Mouse (Mus musculus) kidney, adult 18-20 months (tissue): ENCODE measurements around the gene Atp4a.
"Not testable (repeated sequence)": the region's sequence is repeated elsewhere in the genome, so short reads cannot be mapped to it uniquely, and the experiment has no call there.

Experiments used
- DNase-seq: peaks from one replicate; pipeline ENCODE4 v3.0.0; 2021

The Atp4a gene

GRCm38 (mm10) chr7:30730064-30730722, 18.2 kb downstream of the Atp4a start:
- DNase-seq = peak; percentile 18

GRCm38 (mm10) chr7:30736211-30736610, 24.2 kb downstream of the Atp4a start:
- DNase-seq = no peak

DNA sequence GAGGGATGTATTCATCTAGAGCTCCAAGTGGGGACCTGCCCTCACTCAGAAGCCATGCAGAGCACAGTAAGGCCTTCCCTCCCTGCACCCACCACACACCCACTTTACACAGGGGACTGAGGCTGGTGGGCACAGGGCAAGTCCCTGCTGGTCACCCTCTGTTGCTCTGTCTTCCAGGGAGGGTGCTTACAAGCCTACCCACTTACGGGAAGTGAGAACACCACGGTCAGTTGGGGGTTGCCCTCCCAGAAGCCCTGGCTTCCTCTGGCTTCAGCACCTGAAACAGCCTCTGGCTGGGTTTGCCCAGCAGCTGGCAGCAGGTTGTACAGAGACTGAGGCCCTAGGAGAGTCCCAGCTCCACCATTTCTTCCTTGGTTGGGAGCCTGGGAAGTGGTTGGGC, 30.6 kb downstream of the Atp4a start:
- not testable (repeated sequence) for DNase-seq

- DNase-seq = not testable (repeated sequence)
Observed at GRCm38 (mm10) chr7:30743617-30744016, 31.6 kb downstream of the Atp4a start, which contains the start of gene Gapdhs. TSS of gene Gapdhs (minus strand) at chr7:30743681.

- peak; percentile 25 for DNase-seq
Observed at GRCm38 (mm10) chr7:30744022-30744598, 32.1 kb downstream of the Atp4a start.

DNA sequence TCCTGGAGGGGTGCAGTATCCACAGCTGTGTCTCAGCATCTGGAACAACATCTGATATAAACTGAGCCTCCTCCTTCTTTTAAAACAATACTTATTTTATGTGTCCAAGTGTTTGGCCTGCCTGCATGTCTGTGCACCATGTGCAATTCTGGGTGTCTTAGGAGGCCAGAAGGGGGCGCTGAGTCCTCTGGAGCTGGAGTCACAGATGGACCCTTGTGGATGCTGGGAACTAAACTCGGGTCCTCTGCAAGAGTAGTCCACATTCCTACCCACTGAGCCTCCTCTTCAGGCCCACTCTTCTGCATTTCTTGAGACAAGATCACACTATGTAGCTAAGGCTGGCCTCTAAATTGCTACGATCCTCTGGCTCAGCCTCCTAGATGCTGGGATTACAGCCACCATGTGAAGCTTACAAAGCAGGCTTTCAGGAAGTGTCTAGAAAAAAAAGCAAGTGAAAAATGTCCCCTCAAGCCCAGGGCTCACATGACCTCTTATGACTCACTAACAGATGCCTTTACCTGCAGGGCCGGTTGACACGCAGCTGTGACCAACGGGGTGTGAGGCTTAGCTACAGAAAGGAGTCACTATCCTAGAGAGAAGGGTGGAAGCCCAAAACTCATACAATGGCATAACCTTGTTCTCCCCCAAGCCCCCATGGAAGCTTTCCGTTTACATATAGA, 35.7 kb downstream of the Atp4a start:
- no peak for DNase-seq

DNA sequence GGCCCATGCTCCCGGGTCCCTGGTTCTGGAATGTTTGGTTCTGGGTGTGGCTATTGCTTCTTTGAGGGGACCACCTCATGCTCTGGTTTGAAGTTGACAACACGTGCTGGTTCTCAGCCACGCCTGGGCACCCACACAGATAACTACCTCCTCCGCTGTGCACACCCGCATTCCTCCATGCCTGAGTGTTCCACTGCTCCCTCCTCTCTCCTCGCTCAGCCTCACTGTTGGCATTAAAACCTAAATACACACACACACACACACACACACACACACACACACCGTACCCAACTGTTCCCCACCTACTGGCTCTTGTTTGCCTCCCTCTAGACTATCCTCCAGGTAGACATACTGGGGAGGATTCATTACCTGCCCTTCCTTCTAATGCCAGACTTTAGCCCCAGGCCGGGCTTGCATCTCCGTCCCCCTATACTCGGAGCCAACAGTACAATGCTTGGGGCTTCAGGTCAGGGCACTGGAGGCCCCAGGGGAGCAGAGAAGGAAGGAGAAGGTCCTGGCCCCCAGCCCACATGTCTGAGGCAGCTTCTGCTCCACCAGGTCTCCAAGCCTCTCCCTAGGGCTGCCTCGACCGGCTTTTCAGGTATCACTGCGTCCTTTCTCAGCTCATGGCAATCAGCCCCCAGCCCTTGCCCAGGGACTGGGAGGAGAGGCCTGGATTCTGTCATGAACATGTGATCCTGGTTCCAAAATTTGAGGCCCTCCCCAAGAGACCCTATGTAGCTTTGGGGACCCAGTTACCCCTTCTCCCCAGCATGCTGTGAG, 38.0 kb downstream of the Atp4a start:
- no peak for DNase-seq

DNA sequence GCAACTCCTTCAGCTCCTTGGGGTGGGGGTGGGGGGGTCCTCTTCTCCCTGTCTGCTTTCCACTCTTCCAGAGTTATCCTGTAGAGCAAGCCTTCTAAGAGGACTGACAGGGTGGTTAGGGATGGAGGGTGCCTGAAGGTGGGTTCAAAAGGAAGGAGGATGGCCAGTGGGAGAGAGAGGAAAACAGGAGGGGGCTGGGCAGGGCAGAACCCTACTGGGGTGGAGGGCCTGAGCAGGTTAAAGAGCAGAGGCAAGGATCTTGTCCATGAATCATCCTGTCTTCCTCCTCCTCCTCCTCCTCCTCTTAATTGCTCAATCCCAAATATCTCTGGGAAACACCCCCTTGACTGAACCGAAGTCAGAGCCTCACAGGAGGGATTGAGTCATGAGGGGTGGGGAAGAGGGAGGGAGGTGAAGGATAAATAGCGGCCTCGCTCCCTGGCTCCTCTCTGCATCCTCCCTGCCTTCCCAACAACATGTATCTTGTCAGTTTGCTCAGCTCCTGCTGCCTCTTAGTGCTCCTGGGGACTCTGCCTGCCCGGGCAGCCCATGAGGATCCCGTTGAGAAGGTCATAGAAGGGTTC, 39.2 kb downstream of the Atp4a start, which contains the start of gene Sbsn:
Gene Sbsn, plus strand, starts transcription at position 386 of the 584 bp plus-strand sequence.
- no peak for DNase-seq

DNA sequence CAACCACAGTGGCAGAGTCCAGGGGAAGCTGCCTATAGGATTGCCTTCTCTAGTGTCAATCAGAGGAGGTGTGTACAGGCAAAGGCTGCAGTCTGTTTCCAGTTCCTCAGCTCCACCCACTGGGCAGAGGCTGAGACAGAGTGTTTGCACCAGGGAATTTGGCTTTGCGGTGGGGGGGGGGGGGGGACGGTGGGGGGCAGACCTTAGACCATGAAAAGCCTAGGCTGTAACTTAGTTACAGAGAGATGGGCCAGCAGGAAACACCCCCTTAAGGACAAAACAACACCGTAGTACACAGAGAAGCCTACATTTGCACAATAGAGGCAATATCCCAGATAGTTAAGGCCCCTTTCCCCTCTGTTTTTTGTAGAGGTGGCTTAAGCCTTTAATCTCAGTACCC, 45.0 kb downstream of the Atp4a start:
- no peak for DNase-seq

DNA sequence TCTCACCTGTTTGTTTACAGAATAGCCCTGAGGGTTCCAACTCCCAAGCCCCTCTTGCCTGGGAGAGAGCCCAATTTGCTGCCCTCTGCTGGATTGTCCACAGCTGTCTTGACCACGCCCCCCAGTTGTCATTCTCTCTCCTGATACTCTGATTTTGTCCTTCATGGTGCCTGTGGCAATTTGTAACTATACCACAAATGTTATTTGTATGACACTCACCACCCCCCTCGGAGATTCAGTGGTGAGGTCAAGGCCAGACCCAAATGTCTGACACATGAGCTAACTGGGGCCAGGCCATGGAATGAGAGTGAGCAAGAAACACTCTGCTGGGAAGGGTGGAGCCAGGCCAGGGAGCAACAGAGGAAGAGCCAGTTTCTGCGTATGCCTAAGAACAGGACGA, 46.8 kb downstream of the Atp4a start:
- DNase-seq = peak; percentile 28

- no peak for DNase-seq
Observed at GRCm38 (mm10) chr7:30761769-30762352, 49.9 kb downstream of the Atp4a start.

- no peak for DNase-seq
Observed at GRCm38 (mm10) chr7:30763456-30763855, 51.4 kb downstream of the Atp4a start, which contains the start of gene Dmkn. TSS of gene Dmkn (plus strand) at chr7:30763756.

- DNase-seq = no peak
Observed at GRCm38 (mm10) chr7:30765173-30765572, 53.2 kb downstream of the Atp4a start.

- DNase-seq = no peak
Observed at GRCm38 (mm10) chr7:30766408-30766807, 54.4 kb downstream of the Atp4a start.

GRCm38 (mm10) chr7:30769236-30769635, 57.2 kb downstream of the Atp4a start:
- DNase-seq = no peak
